Mouse (Mus musculus) cerebellum, adult 11-12 months (tissue): ENCODE results near the gene Macrod2.

Experiments used
- DNase-seq: peaks from one replicate; pipeline ENCODE4 v3.0.0; 2022

Gene Macrod2

GRCm38 (mm10) chr2:142267836-142268235, 1872.7 kb downstream of the Macrod2 start:
- no peak for DNase-seq

GRCm38 (mm10) chr2:142286761-142287160, 1891.7 kb downstream of the Macrod2 start:
- peak; percentile 84 for DNase-seq

DNA sequence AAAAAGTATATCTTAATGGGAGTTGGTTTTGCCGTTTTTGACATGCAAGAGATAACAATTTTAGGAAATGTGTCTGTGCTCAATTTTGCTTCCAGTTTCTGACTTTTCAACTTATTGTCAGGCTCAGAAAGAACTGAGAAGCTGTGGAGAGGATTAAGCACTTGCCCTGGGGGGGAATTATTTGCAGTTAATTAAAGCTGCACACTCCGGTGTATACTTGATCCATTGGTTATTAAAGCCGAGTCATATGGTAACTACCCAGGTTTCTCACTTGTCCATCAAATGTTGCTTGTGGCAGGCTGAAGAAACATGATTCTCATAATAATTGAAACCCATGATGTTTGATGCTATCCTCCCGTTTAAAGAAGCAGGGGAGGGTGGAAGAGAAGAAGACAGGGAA, 1899.7 kb downstream of the Macrod2 start:
- no peak for DNase-seq

DNA sequence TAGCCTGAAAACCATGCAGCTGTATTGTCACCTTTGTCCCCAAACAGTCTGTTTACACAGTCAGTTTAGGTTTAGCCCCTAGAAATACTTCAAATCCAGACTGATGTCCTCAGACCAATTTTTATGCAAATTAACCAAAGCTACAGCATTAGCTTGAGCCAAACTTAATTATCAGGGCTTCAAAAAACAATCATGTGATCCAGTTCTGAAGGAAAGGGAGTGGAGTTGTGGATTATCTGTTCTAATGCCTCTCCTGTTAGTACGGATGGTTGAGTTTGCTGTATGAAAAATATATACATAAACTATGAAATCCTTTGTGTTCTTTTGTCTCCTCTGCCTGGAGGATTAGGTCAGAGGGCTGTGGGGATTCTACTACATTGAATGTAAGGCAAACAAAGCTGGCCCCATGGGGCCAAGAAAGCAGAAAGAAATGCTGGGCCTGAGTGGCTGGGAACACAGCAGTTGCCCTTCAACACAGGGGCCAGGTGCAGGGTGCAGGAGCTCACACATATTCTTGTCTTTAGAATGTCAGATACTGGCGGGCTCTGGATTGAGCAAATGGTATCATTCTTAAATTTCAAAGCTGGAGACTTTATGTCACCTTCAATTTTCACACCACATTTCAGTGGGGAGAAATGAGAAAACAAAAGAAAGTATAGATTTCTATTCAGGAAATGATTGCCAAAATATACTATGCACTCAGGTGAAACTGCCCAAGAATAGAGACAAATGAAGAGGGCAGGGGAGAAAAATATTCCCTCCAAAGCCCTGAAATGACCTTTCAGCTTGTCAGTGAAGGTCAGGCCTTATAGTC, 1908.2 kb downstream of the Macrod2 start:
- DNase-seq = no peak

DNA sequence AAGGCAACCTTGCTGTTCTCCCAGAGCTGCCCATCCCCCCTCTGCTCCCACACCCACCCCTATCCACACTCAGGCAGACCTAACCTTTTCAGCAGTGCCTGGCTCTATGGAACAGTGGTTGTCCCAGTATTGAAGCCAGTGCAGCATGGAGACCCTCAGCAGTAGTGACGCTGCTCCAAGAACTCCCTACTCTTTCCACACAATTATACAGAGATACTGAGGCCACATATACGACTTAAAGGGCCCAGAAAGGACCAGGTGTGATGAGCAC, 1908.7 kb downstream of the Macrod2 start:
- DNase-seq = no peak

DNA sequence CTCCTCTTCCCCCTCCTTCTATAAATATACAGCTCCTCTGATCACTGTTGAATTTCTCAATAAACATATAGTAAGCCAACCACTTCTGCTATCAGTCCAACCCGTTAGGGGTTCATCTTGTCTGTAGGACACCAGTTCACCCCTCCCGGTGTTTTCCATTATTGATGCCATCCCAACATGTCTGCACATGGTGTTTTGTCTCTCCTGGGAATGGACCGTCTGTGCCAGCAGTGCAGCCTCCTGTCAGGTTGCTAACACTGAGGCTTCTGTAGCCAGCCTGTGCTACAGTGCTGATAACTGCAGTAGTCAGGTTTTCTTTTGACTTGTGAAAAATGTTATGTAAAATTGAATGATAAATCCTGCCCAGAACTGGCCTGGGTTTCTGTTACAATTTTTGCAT, 1928.0 kb downstream of the Macrod2 start:
- DNase-seq = peak; percentile 52

GRCm38 (mm10) chr2:142326737-142327136, 1931.6 kb downstream of the Macrod2 start:
- DNase-seq = peak; percentile 81

- DNase-seq = no peak
These were observed 1934.7 kb downstream of the Macrod2 start for GRCm38 (mm10) chr2:142329761-142330160.

- DNase-seq = no peak
These were observed 1939.5 kb downstream of the Macrod2 start for GRCm38 (mm10) chr2:142334441-142335102.

- no peak for DNase-seq
These were observed 1940.2 kb downstream of the Macrod2 start for GRCm38 (mm10) chr2:142335103-142335999.

GRCm38 (mm10) chr2:142344021-142344420, 1948.9 kb downstream of the Macrod2 start:
- no peak for DNase-seq

DNA sequence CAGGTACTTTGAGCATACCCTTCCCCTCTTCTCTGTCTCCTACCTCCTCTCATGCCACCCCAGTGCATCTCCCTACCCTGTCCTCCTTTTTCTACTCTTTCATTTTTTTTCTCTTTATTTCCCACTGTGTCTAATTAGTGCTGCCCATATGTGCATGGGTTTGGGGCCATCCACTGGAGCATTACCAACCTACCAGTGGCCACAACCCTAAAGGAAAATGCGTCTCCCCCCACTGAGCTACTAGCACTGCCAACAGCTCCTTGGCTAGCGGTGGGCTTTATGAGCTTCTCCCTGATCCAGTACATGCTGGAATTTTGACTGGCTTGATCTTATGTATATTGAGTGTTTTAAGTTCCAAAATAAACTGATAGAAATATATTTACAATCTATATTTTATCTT, 1949.6 kb downstream of the Macrod2 start:
- DNase-seq = peak; percentile 92

GRCm38 (mm10) chr2:142349805-142350204, 1954.7 kb downstream of the Macrod2 start:
- DNase-seq = peak; percentile 73

- DNase-seq = no peak
These were observed 1967.8 kb downstream of the Macrod2 start for GRCm38 (mm10) chr2:142362888-142363287.

DNA sequence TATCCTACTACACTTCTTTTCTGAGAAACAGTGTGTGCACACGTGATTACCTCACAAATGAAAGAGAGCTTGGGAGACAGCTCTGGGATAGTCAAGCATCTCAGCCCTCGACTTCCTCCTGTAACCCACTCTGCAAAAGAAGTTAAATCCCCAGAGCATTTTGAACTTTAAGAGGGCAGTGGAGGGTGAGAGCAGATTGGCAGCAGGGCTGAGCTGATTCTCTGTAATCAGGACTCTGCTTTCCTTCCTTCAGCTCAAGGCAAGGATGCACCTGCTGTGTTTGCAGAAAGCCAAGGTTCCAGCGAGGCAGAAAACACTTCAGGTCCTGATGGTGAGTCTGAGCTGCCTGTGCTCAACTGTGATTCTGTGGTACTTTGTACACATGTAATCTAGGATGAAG, 1978.9 kb downstream of the Macrod2 start:
- peak; percentile 51 for DNase-seq

DNA sequence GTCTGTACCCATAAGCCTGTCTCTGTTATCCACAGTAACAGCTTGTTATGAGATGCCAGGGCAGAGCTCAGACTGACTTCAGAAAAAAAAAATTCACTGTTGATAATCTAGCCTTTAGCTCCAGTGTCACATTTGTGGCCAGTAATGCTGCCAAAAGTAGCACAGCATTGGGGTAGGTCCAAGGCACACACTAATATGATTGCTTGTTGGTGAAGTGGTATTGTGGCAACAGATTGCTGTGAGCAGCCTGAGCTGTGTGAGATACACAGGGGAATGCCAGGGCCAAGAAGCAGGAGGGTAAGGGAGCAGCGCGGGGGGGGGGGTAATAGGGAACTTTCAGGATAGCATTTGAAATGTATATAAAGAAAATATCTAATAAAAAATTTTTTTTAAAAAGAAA, 1985.5 kb downstream of the Macrod2 start:
- DNase-seq = peak; percentile 96

DNA sequence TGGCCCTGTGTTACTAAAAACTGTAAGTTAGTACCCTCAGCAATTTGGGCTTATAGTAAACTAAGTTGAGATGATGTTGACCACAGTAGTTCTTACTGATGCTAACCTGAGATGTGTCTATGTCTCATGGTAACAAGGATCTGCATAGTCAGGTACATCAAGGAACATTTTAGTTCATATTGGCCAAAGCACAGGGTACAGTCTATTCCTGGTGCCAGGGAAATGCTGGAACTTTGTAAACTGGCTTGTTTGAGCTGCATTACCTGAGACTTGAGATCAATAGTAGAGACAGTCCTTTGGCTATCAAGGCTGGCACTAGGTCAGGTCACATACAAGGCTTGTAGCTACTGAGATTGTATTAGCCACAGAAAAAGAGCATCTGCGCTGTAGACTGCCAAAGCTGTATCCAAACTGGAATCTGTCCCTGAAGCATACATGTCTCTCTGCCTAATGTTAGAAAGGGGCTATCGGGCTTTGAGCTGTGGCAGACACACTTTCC, 1986.0 kb downstream of the Macrod2 start:
- peak; percentile 39 for DNase-seq

DNA sequence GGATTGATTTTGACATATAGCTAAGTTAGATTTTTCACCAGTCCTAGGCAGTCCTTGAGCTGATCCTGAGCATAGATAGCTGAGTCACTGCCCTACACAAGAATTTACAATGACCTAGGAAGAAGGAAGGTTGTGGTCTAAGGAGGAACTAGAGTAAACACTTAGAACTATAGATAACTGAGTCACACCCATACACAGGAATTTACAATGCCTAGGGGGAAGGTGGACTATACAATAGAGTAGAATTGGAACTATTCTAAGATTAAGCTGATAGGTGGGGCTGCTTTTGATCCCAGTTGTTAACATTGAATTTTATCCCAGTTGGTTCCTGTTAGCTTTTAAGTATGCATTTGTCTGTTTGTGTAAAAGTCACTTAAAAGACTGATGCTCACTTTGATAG, 1998.4 kb downstream of the Macrod2 start:
- DNase-seq = no peak

DNA sequence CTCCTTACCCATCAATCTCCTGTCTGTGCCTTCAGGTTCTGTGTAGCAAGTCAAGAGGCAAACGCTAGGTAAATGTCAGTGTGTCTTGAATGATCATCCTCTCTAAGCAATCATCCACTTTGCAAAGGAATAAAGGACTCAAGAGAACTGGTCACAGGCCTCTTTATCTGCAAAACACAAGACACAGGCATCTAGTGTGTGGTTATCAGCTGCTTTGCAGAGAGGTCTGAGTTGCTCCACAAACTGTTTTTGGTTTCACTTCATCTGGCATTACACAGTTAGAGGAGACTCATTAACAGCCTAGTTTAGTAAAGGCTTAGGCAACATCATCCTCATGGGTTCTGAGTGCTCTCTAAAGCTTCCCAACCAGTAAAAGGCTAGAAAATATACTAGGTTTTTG, 2004.4 kb downstream of the Macrod2 start:
- DNase-seq = no peak

GRCm38 (mm10) chr2:142400781-142401180, 2005.7 kb downstream of the Macrod2 start:
- DNase-seq = no peak

DNA sequence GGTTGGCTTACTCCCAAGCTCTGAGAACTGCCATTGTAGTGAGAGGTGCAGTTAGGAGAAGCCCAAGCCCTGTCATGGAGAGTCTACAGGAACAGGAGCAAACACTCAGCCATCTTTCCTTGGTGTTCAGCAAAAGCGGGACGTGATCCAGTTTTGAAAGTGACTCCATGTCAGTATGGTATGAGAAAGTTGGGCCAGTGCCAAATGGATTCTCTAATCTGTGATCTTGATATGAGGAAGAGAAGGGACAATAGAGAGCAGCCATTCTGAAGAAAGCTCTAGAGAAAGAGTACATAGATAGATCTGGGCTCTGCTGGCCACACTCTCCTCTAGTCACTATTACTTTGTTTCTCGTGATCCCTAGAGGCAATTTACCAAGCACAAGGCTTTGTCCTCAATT, 2006.2 kb downstream of the Macrod2 start:
- DNase-seq = no peak

DNA sequence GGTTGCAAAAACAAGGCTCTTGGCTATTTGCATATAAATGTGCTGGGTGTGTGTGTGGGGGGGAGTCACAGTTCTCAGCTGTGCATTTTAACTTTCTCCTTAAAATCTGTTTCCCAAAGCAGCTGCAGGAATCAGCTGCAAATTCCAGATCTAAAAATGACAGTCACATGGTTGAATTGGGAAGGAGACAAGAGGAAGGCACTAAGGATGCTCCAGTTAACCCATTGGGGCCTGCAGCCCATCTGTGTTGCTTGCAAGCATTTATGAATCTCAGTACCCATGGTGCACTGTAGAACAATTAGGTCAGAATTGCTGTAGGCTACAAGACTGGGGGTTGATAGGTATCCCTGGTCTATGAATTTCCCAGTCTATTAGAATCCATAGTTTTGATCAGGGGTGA, 2008.3 kb downstream of the Macrod2 start:
- DNase-seq = no peak

DNA sequence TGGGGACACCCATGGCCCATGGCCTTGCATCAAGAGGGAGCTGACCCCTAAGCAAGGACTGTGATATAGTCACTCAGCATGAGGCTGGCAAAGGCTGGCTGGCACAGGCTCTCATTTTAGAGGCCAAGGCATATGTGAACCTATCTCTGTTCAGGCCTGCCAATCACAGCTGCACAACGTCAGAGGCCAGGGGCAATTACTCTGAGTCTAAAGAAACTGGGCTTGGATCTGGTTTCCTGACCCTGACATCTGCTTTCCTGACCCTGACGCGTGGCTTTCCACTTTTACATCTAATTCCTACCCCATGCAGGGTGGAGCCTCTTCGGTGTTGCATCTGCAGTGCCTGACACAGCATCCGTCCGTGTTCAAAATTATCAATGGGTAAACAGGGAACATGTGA, 2009.2 kb downstream of the Macrod2 start:
- no peak for DNase-seq

DNA sequence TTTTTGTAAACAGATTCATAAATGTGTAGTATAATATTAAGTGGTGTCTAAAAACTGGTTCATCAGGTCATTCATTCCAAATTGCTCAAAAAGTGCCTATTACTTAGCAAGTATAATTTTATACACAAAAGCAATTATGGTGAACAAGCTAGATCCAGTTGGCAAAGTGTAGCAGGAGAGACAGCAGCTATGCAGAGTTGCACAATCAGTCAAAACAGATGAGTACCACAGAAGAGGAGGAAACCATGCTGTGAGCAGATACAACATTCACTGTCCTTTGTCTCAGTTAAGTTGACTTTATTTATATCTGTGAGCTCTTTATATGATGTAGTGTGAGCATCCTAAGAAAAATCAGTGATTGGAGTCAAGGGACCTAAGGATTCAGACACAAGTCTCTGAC, 2012.2 kb downstream of the Macrod2 start:
- DNase-seq = no peak
